Mouse (Mus musculus): ENCODE results near the gene Arpc5l. TPM values are rescaled to one million over a fixed set of nuclear protein-coding genes. Genes with fewer than 3 reads are reported as not detected.
"Not testable (repeated sequence)": the region's sequence is repeated elsewhere in the genome, so short reads cannot be mapped to it uniquely, and the experiment has no call there.

Gene Arpc5l
- polyA plus RNA-seq, 1 experiment = 120 TPM

DNA sequence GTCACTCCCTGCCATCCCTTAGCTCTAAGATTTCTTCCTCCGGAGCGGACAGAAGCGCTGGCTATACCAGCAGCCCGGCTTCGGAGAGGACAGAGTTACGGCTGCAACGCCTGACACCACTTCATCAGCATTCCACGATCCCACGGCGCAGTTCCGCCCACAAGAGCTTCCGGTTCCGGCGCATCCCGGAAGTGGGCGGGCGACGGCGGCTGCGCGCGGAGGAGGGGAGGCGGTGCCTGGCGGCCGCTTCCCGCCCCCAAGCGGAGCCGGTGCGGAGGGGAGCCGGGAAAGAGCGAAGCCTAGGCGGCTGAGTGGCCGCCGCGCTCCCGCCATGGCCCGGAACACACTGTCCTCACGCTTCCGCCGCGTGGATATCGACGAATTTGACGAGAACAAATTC is 2.7 kb downstream of the Arpc5l start:
- peak overlapping the region; percentile 87 for H3K27ac ChIP-seq (replicated peaks; ENCODE audit: low read depth, low read length)
- H3K4me1 ChIP-seq (ENCODE audit: control insufficient read depth, insufficient read depth, insufficient read length, low read length) = peaks cover 25% of the 10 kb centered on the region
- peak overlapping the region; percentile 94 for H3K4me3 ChIP-seq (ENCODE audit: insufficient read depth, low read depth, low read length)

DNA sequence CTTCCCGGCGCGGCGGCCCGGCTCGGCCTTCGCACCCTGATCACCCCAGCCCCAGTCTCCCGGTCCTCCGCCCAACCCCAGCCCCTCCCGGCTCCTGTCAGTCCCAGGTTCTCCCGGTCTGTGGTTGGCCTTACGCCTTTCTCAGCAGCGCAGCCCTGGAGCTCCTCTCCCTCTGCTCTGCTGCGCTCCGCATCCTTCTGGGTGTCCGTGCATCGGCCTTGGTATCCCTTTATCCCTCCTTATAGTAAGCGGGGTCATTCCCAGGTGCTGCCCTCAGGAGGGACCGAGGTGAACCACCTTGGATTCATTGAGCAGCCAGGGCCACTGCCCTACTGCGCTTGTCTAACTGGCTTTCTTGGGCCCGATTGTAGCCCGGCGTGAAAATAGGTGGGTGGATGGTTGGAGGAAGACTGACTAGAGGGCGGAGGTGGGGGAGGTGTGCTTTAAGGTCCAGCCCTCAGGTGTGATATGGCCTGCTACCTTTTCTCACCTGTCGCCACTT is 3.3 kb downstream of the Arpc5l start:
- peak overlapping the region; percentile 87 for H3K27ac ChIP-seq (replicated peaks; ENCODE audit: low read depth, low read length)
- peak overlapping the region; percentile 94 for H3K4me3 ChIP-seq (ENCODE audit: insufficient read depth, low read depth, low read length)
- H3K4me1 ChIP-seq (ENCODE audit: control insufficient read depth, insufficient read depth, insufficient read length, low read length) = peaks cover 29% of the 10 kb centered on the region

- Histone ChIP-seq H3K4me1 (ENCODE audit: control insufficient read depth, insufficient read depth, insufficient read length, low read length) (peaks cover 25% of the 10 kb centered on the region), H3K27ac (replicated peaks; ENCODE audit: low read depth, low read length) (peak overlapping the region; percentile 87), H3K4me3 (ENCODE audit: insufficient read depth, low read depth, low read length) (peak overlapping the region; percentile 94)
Measured at GRCm38 (mm10) chr2:39008954-39009365, 3.8 kb downstream of the Arpc5l start.

GRCm38 (mm10) chr2:39010144-39010543 is 5.0 kb downstream of the Arpc5l start:
- not testable (repeated sequence) for H3K4me3 ChIP-seq (ENCODE audit: insufficient read depth, low read depth, low read length)
- peak overlapping the region; percentile 77 for H3K27ac ChIP-seq (replicated peaks; ENCODE audit: low read depth, low read length)
- H3K4me1 ChIP-seq (ENCODE audit: control insufficient read depth, insufficient read depth, insufficient read length, low read length) = peaks cover 25% of the 10 kb centered on the region

GRCm38 (mm10) chr2:39011264-39011663 is 6.1 kb downstream of the Arpc5l start:
- H3K4me3 ChIP-seq (ENCODE audit: insufficient read depth, low read depth, low read length) = no peak overlapping the region
- H3K4me1 ChIP-seq (ENCODE audit: control insufficient read depth, insufficient read depth, insufficient read length, low read length) = peaks cover 20% of the 10 kb centered on the region
- H3K27ac ChIP-seq (replicated peaks; ENCODE audit: low read depth, low read length) = peak overlapping the region; percentile 93

DNA sequence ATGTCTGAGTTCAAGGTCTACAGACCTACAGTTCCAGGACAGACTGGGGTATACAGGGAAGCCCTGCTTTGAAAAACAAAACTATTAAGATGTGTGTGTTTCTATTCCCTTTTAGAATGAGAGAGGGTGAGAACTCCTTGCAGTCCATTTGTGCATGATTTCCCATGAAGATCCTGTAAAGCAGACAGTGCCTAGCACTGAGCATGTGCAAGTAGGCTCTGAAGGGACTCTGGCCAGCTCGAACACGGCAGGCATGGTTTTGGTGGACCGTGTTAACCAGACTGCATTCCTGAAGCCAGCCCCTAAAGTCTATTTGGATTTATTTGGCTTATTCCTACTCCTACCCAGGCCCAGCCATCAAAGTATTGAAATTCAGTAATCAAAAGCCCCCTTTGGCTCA is 6.8 kb downstream of the Arpc5l start:
- Histone ChIP-seq H3K27ac (replicated peaks; ENCODE audit: low read depth, low read length) (peak overlapping the region; percentile 93), H3K4me3 (ENCODE audit: insufficient read depth, low read depth, low read length) (no peak overlapping the region)

DNA sequence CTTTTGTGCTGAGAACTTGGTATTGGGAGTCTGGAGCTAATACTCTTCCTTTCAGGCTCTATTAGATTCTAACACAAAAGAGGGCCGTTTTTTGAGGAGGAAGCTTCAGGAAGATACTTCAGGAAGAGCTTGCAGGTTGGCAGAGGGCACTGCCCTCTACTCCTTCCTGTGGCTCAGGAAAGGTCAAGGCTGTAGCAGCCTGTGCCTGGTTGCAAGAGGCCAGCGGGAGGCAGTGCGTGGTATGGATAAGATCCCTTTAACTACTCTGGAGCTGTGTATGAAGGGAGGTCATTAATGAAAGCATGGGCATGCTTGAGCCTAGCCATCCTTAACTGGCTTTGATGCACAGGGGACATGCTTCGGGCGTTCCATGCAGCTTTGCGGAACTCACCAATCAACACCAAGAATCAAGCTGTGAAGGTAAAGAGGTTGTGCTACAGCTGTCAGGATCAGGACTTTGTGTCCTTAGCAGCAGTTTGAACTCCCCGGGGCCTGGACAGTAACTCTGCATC is 7.7 kb downstream of the Arpc5l start:
- Histone ChIP-seq H3K27ac (replicated peaks; ENCODE audit: low read depth, low read length) (peak overlapping the region; percentile 34; the same call in 1 of the 2 replicates), H3K4me3 (ENCODE audit: insufficient read depth, low read depth, low read length) (no peak overlapping the region), H3K4me1 (ENCODE audit: control insufficient read depth, insufficient read depth, insufficient read length, low read length) (peaks cover 19% of the 10 kb centered on the region)

More for the DNA sequence above, 6.8 kb downstream of the Arpc5l start:
- peaks cover 19% of the 10 kb centered on the region for H3K4me1 ChIP-seq (ENCODE audit: control insufficient read depth, insufficient read depth, insufficient read length, low read length)

DNA sequence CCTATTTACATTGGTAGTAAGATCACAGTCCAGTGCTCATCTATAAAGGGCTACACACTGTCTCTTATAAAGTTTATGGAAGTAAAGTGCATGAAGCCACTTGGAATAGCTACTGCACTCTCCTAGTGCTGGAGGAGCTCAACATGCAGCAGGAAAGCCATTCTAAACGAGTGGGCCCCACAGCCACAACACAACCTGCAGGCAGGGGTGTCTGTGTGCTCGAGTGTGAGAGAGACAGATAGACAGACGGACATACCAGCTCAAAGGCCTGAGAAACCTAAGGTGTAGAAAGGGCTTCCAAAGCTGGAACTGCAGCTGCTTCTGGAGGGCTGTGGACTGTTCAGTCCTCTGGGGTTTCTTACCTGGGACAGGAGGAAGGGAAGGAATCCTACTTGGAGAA is 11.4 kb downstream of the Arpc5l start:
- H3K4me3 ChIP-seq (ENCODE audit: insufficient read depth, low read depth, low read length) = no peak overlapping the region
- peaks cover 8% of the 10 kb centered on the region; the same call in 1 of the 2 replicates for H3K4me1 ChIP-seq (ENCODE audit: control insufficient read depth, insufficient read depth, insufficient read length, low read length)
- no peak overlapping the region for H3K27ac ChIP-seq (replicated peaks; ENCODE audit: low read depth, low read length)

DNA sequence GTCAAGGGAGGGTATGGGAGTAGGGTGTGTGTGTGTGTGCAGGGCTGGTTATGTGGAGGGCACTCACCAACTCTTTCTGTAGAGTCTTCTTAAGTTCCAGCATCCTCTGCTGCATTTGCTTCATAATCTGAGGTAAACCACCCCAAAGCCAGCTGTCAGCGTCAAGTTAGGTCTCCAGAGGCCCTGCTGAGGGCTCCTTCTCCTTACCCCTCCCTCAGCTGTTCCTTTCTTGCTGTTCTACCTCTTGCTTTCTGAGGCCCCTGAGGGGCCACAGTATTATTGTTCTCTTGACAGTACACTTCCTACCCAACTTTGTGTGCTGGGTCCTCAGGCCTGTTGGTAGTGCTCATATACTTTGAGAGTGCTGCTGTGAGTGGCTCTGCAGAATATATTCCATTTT is 14.9 kb downstream of the Arpc5l start:
- no peak overlapping the region for H3K27ac ChIP-seq (replicated peaks; ENCODE audit: low read depth, low read length)
- H3K4me1 ChIP-seq (ENCODE audit: control insufficient read depth, insufficient read depth, insufficient read length, low read length) = no peaks in the 10 kb centered on the region

DNA sequence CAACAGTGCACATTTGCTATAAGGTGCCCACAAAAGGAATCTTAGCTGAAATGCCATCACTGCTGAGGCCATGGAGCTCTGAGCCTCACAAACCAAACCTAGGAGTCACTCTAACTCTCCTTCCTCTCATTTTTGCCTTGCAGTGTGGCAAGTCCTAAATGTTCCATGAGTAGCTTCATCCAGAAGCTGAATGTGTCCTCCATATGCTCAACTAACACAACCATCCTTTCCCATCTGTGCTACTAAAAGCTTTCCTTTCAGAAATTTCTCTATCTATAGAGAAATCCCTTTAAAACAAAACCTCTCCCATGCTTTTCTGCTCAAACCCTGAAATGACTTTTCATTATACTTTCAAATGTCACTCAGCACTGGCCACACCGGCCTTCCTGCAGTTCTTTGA is 26.5 kb downstream of the Arpc5l start:
- Histone ChIP-seq H3K4me1 (ENCODE audit: control insufficient read depth, insufficient read depth, insufficient read length, low read length) (no peaks in the 10 kb centered on the region), H3K27ac (replicated peaks; ENCODE audit: low read depth, low read length) (no peak overlapping the region), H3K4me3 (ENCODE audit: insufficient read depth, low read depth, low read length) (no peak overlapping the region)

More for the DNA sequence above, 14.9 kb downstream of the Arpc5l start:
- H3K4me3 ChIP-seq (ENCODE audit: insufficient read depth, low read depth, low read length) = no peak overlapping the region

- no peaks in the 10 kb centered on the region for H3K4me1 ChIP-seq (ENCODE audit: control insufficient read depth, insufficient read depth, insufficient read length, low read length)
- H3K27ac ChIP-seq (replicated peaks; ENCODE audit: low read depth, low read length) = no peak overlapping the region
Measured at GRCm38 (mm10) chr2:39040215-39040614, 35.1 kb downstream of the Arpc5l start.

DNA sequence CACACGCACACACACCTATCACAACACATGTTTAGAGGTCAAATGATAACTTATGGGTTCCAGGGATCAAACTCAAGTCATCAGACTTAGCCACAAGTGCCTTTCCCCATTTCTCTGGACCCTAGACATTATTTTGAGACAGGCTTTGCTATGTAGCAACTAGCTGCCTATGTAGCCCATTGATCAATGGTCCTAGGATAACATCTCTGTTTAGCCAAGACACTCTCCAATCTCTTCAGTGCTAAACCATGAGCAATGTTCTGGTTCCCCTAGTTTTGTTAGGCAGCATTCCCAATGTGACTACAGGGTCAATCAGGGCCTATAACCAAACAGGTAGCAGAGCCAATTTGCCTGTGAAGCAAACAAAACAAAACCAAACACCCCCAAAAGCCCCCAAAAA is 43.4 kb downstream of the Arpc5l start:
- H3K27ac ChIP-seq (replicated peaks; ENCODE audit: low read depth, low read length) = no peak overlapping the region
- H3K4me3 ChIP-seq (ENCODE audit: insufficient read depth, low read depth, low read length) = no peak overlapping the region
- H3K4me1 ChIP-seq (ENCODE audit: control insufficient read depth, insufficient read depth, insufficient read length, low read length) = no peaks in the 10 kb centered on the region

More at GRCm38 (mm10) chr2:39040215-39040614, 35.1 kb downstream of the Arpc5l start:
- H3K4me3 ChIP-seq (ENCODE audit: insufficient read depth, low read depth, low read length) = no peak overlapping the region

GRCm38 (mm10) chr2:39064687-39065399 is 59.7 kb downstream of the Arpc5l start:
- peak overlapping the region; percentile 50 for H3K27ac ChIP-seq (replicated peaks; ENCODE audit: low read depth, low read length)
- peak overlapping the region; percentile 98 for H3K4me3 ChIP-seq (ENCODE audit: insufficient read depth, low read depth, low read length)
- H3K4me1 ChIP-seq (ENCODE audit: control insufficient read depth, insufficient read depth, insufficient read length, low read length) = no peaks in the 10 kb centered on the region

Data from brown adipose tissue, adult 24 weeks (tissue).